ENCODE assay signal across 7 mouse cellular contexts in genomic region chr7:24904070-24904483, GRCm38 (mm10). TPM values are rescaled to one million over a fixed set of nuclear protein-coding genes. Genes with fewer than 3 reads are reported as not detected.
DNase-seq lines count a peak whose midpoint lies in the region; ATAC-seq lines count a peak whose summit lies in the region.

No protein-coding gene starts in this region.

- peak overlapping the region; percentile 83 for H3K4me3 ChIP-seq in intestine, embryonic 15.5 days (replicated peaks)
- H3K4me3 ChIP-seq in midbrain, embryonic 10.5 days, result peak overlapping the region; percentile 79

- peak; percentile 99 for DNase-seq in adrenal gland, adult 2 months
- DNase-seq in embryo, embryonic 11.5 days (ENCODE audit: low read depth, low spot score), result peak; percentile 93
- DNase-seq in gastrocnemius, postnatal 36 days, result peak; percentile 90 to 96
- DNase-seq in left cerebral cortex, postnatal 25 days (ENCODE audit: low spot score in 2 of 2), result peak; percentile 95 to 99
- peak; percentile 97 for DNase-seq in midbrain, embryonic 10.5 days (ENCODE audit: low spot score)
- peak; percentile 94 for DNase-seq in right cerebral cortex, postnatal 4 days

- intact Hi-C loops in gastrocnemius, postnatal 36 days (cut with DNase I), result loop anchor here (2.0 to 10.0 kb wide), 2 partner anchors 13 to 171 kb away; partner anchors contain the start of genes Grik5 and Zfp574
- intact Hi-C loops in left cerebral cortex, postnatal 25 days (cut with DNase I), result loop anchor here (2.0 to 5.0 kb wide), 2 partner anchors 13 to 178 kb away; no protein-coding TSS in a partner anchor

- peaks cover 27% of the 10 kb centered on the region for H3K4me1 ChIP-seq in intestine, embryonic 15.5 days (replicated peaks)
- H3K4me1 ChIP-seq in midbrain, embryonic 10.5 days, result peaks cover 46% of the 10 kb centered on the region

- H3K27me3 ChIP-seq in intestine, embryonic 15.5 days (replicated peaks), result no peaks in the 10 kb centered on the region
- H3K27me3 ChIP-seq in midbrain, embryonic 10.5 days (ENCODE audit: low read depth, poor library complexity, severe bottlenecking), result no peaks in the 10 kb centered on the region

- no peaks in the 10 kb centered on the region for H3K9me3 ChIP-seq in intestine, embryonic 15.5 days
- H3K9me3 ChIP-seq in midbrain, embryonic 10.5 days (replicated peaks), result no peaks in the 10 kb centered on the region

- peak overlapping the region; percentile 92 for H3K27ac ChIP-seq in intestine, embryonic 15.5 days
- H3K27ac ChIP-seq in midbrain, embryonic 10.5 days (replicated peaks), result peak overlapping the region; percentile 86

- under 1% methylated on average over 29 of the region's 30 CpGs for WGBS in intestine, embryonic 15.5 days
- WGBS in midbrain, embryonic 10.5 days, result 0% methylated on average over 30 of the region's 30 CpGs

- H3K36me3 ChIP-seq in intestine, embryonic 15.5 days, result peaks cover 4% of the 10 kb centered on the region; the same call in 1 of the 2 replicates
- H3K36me3 ChIP-seq in midbrain, embryonic 10.5 days, result peaks cover 16% of the 10 kb centered on the region

- ATAC-seq in intestine, embryonic 15.5 days, result peak; percentile 96

- H3K9ac ChIP-seq in intestine, embryonic 15.5 days, result peak overlapping the region; percentile 81

- H3K4me2 ChIP-seq in intestine, embryonic 15.5 days (replicated peaks), result peak overlapping the region; percentile 78

RNA-seq across cellular contexts. Expression of gene Arhgef1, which starts 1.4 kb away (rescaled TPM):
- 10 to 100 TPM; 71.4 to 79.3 TPM for total RNA-seq in adrenal gland, adult 2 months (2021)
- 195 and 229 TPM in 2 replicates for polyA plus RNA-seq in adrenal gland, adult 2 months (2012; rRNA removed)
- 10 to 100 TPM; 28.6 to 31.6 TPM for total RNA-seq in gastrocnemius, postnatal 36 days (2021)
- 76.5 and 77.7 TPM in 2 replicates for polyA plus RNA-seq in intestine, embryonic 15.5 days (2015; fragmentation: Nextera tagmentation; extraction: Ambion mirVana)
- 10 to 100 TPM; 70.5 to 79.1 TPM for total RNA-seq in left cerebral cortex, postnatal 25 days (2021)
- polyA plus RNA-seq in midbrain, embryonic 10.5 days (2016; fragmentation: Nextera tagmentation; extraction: Ambion mirVana), result 60.4 and 62.5 TPM in 2 replicates

RNA-seq across cellular contexts. Expression of gene Cd79a, which starts 6.9 kb away (rescaled TPM):
- total RNA-seq in adrenal gland, adult 2 months (2021), result under 1 TPM; 0.46 to 0.86 TPM
- 2.2 and 3.1 TPM in 2 replicates for polyA plus RNA-seq in adrenal gland, adult 2 months (2012; rRNA removed)
- total RNA-seq in gastrocnemius, postnatal 36 days (2021), result under 1 TPM in 1 of 2 experiments, not detected in 1; 0.23 TPM
- polyA plus RNA-seq in intestine, embryonic 15.5 days (2015; fragmentation: Nextera tagmentation; extraction: Ambion mirVana), result 0.19 and 0.29 TPM in 2 replicates
- under 1 TPM; 0.46 to 0.64 TPM for total RNA-seq in left cerebral cortex, postnatal 25 days (2021)
- polyA plus RNA-seq in midbrain, embryonic 10.5 days (2016; fragmentation: Nextera tagmentation; extraction: Ambion mirVana), result 0.15 and 0.23 TPM in 2 replicates

RNA-seq across cellular contexts. Expression of gene Rps19, which starts 19.9 kb away (rescaled TPM):
- 1,000 to 10,000 TPM in 1 of 2 experiments, 100 to 1,000 TPM in 1; 601 to 1,035 TPM for total RNA-seq in adrenal gland, adult 2 months (2021)
- 230 TPM in 2 replicates for polyA plus RNA-seq in adrenal gland, adult 2 months (2012; rRNA removed)
- 100 to 1,000 TPM; 283 to 298 TPM for total RNA-seq in gastrocnemius, postnatal 36 days (2021)
- polyA plus RNA-seq in intestine, embryonic 15.5 days (2015; fragmentation: Nextera tagmentation; extraction: Ambion mirVana), result 2,486 and 2,546 TPM in 2 replicates
- total RNA-seq in left cerebral cortex, postnatal 25 days (2021), result 100 to 1,000 TPM; 446 to 451 TPM
- 1,942 and 2,205 TPM in 2 replicates for polyA plus RNA-seq in midbrain, embryonic 10.5 days (2016; fragmentation: Nextera tagmentation; extraction: Ambion mirVana)

RNA-seq across cellular contexts. Expression of gene Dmrtc2, which starts 34.2 kb away (rescaled TPM):
- not detected for total RNA-seq in adrenal gland, adult 2 months (2021)
- polyA plus RNA-seq in adrenal gland, adult 2 months (2012; rRNA removed), result not detected in 2 replicates
- not detected for total RNA-seq in gastrocnemius, postnatal 36 days (2021)
- polyA plus RNA-seq in intestine, embryonic 15.5 days (2015; fragmentation: Nextera tagmentation; extraction: Ambion mirVana), result not detected in 2 replicates
- total RNA-seq in left cerebral cortex, postnatal 25 days (2021), result not detected
- 0.14 TPM in 1 of 2 replicates, not detected in the other for polyA plus RNA-seq in midbrain, embryonic 10.5 days (2016; fragmentation: Nextera tagmentation; extraction: Ambion mirVana)

RNA-seq across cellular contexts. Expression of gene Lypd4, which starts 34.3 kb away (rescaled TPM):
- total RNA-seq in adrenal gland, adult 2 months (2021), result not detected
- not detected in 2 replicates for polyA plus RNA-seq in adrenal gland, adult 2 months (2012; rRNA removed)
- total RNA-seq in gastrocnemius, postnatal 36 days (2021), result not detected
- not detected in 2 replicates for polyA plus RNA-seq in intestine, embryonic 15.5 days (2015; fragmentation: Nextera tagmentation; extraction: Ambion mirVana)
- not detected for total RNA-seq in left cerebral cortex, postnatal 25 days (2021)
- polyA plus RNA-seq in midbrain, embryonic 10.5 days (2016; fragmentation: Nextera tagmentation; extraction: Ambion mirVana), result not detected in 2 replicates

Comparison
In these comparisons a context has a peak if more than half of its experiments do, and no peak if none do; other contexts are left out.
1. Peak in every context shown above with its lines: DNase-seq, ATAC-seq, H3K4me3 ChIP-seq and H3K27ac ChIP-seq.